Mouse (Mus musculus) adrenal gland, adult (tissue): ENCODE data around the gene Dapk2.

Experiments
- DNase-seq, 2 experiments: peaks; one replicate each; pipeline ENCODE4 v3.0.0; 2022 to 2023; ENCODE audit warnings: low spot score in 1 of 2; ENCODE audit not compliant: inconsistent age in 2 of 2

Gene Dapk2

GRCm38 (mm10) chr9:66138193-66138592 is 19.8 kb upstream of the Dapk2 start:
- DNase-seq = peak; percentile 82 to 87

GRCm38 (mm10) chr9:66142265-66142664 is 15.8 kb upstream of the Dapk2 start:
- DNase-seq = no peak

DNA sequence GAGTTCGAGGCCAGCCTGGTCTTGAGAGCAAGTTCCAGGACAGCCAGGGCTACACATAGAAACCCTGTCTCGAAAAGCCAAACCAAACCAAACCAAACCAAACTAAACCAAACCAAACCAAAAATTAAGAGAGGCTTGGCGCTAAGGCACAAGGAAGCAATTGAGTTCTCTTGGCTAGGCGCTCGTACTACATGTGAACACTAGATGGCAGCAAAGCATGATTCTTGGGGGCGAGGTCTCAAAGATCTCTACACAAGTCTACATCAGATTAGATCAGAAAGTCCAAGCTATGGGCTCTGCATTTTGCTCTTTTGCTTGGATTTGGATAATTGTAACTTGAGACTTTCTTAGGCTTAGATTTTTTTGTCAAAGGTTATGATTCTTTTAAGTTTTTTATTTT is 13.8 kb upstream of the Dapk2 start:
- peak; percentile 65 to 91 for DNase-seq

GRCm38 (mm10) chr9:66146141-66146540 is 11.9 kb upstream of the Dapk2 start:
- DNase-seq = no peak

DNA sequence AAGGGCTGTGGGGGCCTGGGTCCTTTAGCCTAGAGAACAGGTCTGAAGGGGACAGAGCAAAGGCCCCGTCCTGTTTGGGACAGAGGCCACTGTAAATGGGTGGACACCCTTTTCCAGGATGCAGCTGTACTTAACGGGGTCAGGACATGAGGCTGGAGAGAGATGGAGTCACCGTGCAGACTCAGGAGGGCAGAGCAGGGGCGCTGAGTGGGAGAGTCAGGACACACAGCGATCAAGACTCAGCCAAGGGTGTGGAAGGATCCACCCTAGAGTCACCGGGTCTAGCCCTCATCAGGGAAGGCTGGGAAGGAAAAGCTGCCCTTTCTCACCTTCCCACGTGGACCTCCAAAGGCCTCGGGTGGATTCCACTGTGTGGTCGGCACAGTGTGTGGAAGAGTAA is 6.0 kb upstream of the Dapk2 start:
- no peak for DNase-seq

GRCm38 (mm10) chr9:66153594-66153993 is 4.4 kb upstream of the Dapk2 start:
- DNase-seq = no peak

DNA sequence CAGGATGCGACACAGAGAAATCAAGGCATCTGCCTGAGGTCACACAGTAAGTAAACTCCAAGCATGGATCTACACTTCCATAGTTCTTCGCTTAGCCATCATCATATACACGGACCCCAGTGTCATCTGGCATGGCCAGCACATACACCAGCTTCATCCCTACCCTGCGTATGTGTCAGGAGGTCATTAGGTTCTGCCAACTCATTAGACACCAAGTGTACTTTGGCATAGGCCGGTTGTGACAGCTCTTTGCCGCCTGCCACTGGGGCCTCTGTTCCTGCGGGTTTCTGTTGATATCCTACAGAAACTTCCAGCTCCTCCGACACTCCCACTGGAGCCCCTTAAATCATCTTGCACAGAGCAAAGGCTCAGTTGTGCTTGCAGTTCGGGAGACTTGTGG is 4.0 kb upstream of the Dapk2 start:
- no peak for DNase-seq

GRCm38 (mm10) chr9:66155534-66155933 is 2.5 kb upstream of the Dapk2 start:
- DNase-seq = no peak

DNA sequence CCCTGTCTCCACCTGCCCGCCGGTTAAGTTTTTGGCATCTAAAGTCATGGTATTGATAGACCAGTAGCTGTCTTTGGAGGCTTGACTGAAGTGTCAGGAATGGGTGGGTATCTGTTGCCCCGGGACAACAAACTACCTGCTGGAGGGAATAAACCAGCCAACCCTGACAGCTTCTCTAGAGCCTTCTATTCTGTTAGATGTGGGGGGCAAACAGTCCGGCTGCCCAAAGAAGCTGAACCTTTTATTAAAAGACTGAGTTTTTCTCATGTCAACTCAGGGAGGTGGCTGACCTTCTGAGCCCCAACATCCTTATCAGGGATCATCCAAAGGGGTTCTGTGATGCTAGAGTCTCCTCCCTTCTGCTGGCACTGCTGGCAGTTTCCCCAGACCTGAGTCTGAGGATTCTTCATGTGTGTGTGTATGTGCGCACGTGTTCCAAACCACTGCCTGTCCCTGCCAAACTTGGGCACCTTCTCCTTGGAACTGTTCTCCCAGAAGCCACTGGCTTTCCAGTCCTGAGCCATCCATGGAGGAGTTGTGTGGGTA is 935 bp downstream of the Dapk2 start:
- DNase-seq = no peak

GRCm38 (mm10) chr9:66160155-66160554 is 2.1 kb downstream of the Dapk2 start:
- DNase-seq = no peak

DNA sequence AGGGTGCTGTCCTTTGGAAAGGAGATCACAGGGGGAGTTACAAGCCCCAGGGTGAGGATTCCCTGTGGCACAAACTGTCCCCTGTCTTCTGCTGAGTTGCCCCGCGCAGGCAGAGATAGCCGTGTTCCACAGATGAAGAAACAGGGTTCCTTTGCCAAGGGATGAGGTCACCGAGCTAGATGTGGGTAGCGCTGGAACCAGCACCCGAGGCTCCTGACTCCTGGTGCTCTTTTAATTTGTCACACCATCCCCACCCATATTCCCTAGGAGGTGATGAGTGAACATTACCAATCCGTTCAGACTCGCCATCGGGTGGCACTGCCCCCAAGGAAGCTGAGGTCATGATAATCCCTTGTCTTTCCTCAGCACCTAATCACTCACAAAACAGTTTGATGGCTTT is 5.0 kb downstream of the Dapk2 start:
- peak; percentile 57 to 66 for DNase-seq

DNA sequence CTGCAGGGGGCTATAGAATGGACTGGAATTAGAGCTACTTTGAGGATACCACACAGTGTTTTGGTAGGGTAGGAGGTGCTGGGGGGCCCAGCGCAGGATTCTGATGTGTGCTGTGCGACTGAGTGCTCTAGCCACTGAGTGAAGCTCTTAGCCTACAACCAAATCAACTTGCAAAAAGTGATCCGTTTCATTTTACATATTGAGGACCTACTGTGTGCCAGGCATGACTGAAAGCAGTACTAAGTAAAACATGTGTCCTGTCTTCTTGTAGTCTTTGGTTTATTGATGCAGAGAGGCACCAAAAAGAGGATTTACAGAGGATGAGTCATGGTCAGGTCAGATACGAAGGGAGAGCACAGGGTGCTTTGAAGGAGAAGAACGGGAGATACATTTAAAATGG is 9.2 kb downstream of the Dapk2 start:
- no peak for DNase-seq

DNA sequence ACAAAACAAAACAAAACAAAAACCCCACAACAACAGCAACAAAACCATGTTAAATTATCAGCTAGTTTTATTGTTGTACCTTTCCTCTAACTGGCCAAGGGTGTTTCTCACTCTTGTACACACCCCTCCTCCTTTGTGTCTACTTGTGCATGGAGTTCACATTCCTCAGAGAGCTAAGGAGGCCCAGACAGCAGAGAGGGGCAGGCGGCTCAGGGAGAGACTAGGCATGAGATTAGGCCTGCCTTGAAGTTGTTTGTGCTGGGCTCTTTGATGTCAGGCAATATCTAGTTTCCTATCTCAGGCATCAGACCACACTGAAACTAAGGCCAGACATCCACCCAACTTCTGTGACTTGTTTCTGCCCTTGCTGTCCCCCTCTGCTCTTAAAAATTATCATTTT is 10.2 kb downstream of the Dapk2 start:
- DNase-seq = no peak

DNA sequence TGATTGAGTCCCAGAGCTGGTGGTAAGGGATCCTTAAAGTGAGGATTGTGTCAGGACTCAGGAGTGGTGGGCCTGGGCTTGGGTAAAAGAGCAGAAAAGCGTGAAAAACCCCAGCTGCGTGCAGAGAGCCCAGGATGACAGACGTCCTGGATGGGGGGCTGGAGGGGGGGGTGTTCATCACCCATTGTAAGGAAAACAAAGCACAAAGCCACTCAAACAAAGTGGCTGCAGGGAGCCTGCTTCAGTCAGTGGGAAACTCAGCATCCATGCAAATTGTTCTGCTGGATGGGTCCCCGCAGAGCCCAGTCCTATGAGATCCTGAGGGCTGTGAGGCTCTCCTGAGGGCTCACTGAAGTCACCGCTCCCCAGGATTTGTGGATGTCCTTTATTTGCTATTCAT is 12.5 kb downstream of the Dapk2 start:
- DNase-seq = no peak

- no peak for DNase-seq
Measured at GRCm38 (mm10) chr9:66171275-66171921, 13.4 kb downstream of the Dapk2 start.

GRCm38 (mm10) chr9:66173316-66173855 is 15.4 kb downstream of the Dapk2 start:
- peak in 1 of 2 experiments; percentile 65 for DNase-seq

DNA sequence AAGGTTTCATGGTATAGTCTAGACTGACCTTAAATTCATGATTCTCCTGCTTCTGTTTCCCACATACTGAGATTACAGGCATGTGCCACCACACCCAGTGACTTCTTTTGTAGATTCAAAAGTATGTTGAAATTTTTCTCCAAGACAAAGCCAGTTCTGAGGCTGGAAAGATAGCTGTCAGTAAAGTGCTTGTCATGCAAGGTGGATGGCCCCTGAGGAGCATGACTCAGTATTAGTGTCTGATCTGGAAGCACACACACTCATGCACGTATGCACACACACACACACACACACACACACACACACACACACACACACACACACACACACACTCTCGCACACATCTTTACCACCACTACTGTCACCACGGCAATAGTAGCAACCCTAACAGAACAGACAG is 17.0 kb downstream of the Dapk2 start:
- no peak for DNase-seq

DNA sequence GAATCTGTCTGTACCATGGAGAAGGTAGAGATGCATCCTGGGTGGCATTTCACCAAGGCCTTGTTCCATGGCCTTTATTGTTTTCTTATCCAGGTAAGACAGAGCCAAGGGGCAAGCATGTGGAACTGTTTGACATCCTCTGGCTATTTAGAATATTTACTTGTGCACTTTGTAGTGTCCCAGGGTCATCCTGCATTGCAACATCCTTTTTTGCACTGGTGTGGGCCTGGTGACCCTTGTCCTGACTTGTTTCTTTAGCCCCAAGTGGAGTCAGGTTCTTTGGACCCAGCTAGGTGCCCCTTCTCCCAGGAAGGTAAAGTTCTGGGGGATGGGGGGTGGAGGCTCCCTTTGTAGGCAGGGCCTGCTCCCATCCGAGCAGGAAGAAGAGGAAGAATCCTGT is 20.0 kb downstream of the Dapk2 start:
- no peak for DNase-seq

GRCm38 (mm10) chr9:66179795-66180194 is 21.8 kb downstream of the Dapk2 start:
- no peak for DNase-seq

- no peak for DNase-seq
Measured at GRCm38 (mm10) chr9:66181126-66181825, 23.3 kb downstream of the Dapk2 start.

- DNase-seq = no peak
Measured at GRCm38 (mm10) chr9:66181826-66182678, 24.0 kb downstream of the Dapk2 start.

DNA sequence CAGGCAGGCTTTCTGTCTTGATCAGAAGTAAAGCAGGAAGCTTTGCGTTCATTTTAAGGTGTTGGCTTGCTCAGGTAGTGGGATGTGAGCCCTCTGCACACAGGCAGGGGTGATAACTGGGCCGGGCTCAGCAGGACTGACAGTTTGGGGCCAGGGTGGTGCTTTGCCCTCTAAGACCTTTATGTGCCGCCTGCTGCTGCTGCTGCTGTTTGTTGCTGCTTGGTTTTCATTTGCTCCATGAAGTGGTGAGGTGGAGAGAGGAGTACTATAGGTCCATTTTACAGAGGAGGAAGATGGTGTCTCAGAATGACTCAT is 24.6 kb downstream of the Dapk2 start:
- DNase-seq = no peak
